Comparison of ENCODE assay signal across 24 mouse cellular contexts in the genomic region with DNA sequence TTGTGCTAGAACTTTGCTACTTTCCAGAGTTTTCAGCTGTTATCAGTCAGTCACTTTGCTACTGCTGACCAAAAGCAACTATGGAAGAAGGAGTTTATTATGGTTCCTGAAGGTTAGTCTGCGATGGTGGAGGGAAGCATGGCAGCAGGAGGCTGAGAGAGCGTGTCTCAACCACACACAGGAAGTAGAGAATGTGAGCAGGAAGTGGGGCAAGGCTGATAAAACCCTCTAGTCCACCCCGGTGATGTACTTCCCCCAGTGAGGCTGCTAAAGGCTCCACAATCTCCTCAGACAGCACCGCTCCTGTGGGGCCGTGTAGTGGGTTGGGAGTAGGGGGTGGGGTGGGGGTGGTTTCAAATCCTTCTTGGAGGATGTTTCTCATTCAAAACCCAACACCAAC. TPM values are rescaled to one million over a fixed set of nuclear protein-coding genes. Genes with fewer than 3 reads are reported as not detected.
DNase-seq lines count a peak whose midpoint lies in the region; ATAC-seq and TF ChIP-seq lines count a peak whose summit lies in the region.
"Had no signal": no experiment of that assay in that cellular context is flagged by ENCODE, and none has a peak within 500 bp of the region (broad histone marks: within the 10 kb centered on the region; RNA-seq: fewer than 3 reads in every experiment).

No protein-coding gene starts in this region.

- H3K27me3 ChIP-seq in MEL (ENCODE audit: control insufficient read depth in 1 of 2, insufficient read depth in 2 of 2, low read length in 2 of 2): peaks cover 16 to 17% of the 10 kb centered on the region in 2 experiments
- peaks cover 2% of the 10 kb centered on the region for H3K27me3 ChIP-seq in megakaryocyte, embryonic 14.5 days (replicated peaks)
- no peaks in the 10 kb centered on the region for H3K27me3 ChIP-seq in kidney, embryonic 16.5 days (ENCODE audit: insufficient read depth, low read length)
- no peaks in the 10 kb centered on the region for H3K27me3 ChIP-seq in midbrain, embryonic 11.5 days (ENCODE audit: control insufficient read depth, insufficient read depth, low read length)
- H3K27me3 ChIP-seq: forebrain, embryonic 15.5 days; heart, embryonic 12.5 days; hindbrain, embryonic 15.5 days; limb, embryonic 12.5 days had no signal

- TF ChIP-seq POLR2A in MEL (IDR thresholded peaks at IDR 0.05; ENCODE audit: control insufficient read depth in 1 of 2, insufficient read depth in 1 of 2, low read depth in 1 of 2, low read length in 2 of 2, poor library complexity in 1 of 2): no peak

- ATAC-seq in kidney, embryonic 16.5 days (ENCODE audit: low FRiP score, low TSS enrichment): no peak
- no peak for ATAC-seq in midbrain, embryonic 11.5 days (ENCODE audit: low FRiP score)
- ATAC-seq: forebrain, embryonic 15.5 days; intestine, embryonic 16.5 days; midbrain, embryonic 16.5 days had no signal

- H3K9ac ChIP-seq in MEL (ENCODE audit: control insufficient read depth, low read depth, low read length, poor library complexity, severe bottlenecking): no peak overlapping the region
- H3K9ac ChIP-seq in kidney, embryonic 16.5 days (replicated peaks; ENCODE audit: low read length): no peak overlapping the region
- H3K9ac ChIP-seq in midbrain, embryonic 11.5 days (ENCODE audit: low read length): no peak overlapping the region
- H3K9ac ChIP-seq: forebrain, embryonic 15.5 days; heart, embryonic 12.5 days; hindbrain, embryonic 15.5 days; limb, embryonic 12.5 days had no signal

- DNase-seq in CD4-positive, CD25-positive, alpha-beta regulatory T cell, adult 2 months (ENCODE audit: low read depth, low spot score): peak; percentile 30
- DNase-seq in MEL (ENCODE audit: low read depth, low spot score): peak; percentile 79
- DNase-seq in induced T-regulatory cell, adult 2 months (ENCODE audit: low read depth): peak; percentile 35
- no peak for DNase-seq in urinary bladder, postnatal 14 days (ENCODE audit: low spot score)
- no peak for DNase-seq in embryo, embryonic 10.5 days (ENCODE audit: low spot score)
- no peak for DNase-seq in midbrain, embryonic 11.5 days (ENCODE audit: low spot score, missing footprints)
- DNase-seq: adrenal gland, adult 2 months; cerebellum, adult 9-10 months; embryo, embryonic 11 days; gastrocnemius, postnatal 36 days; heart, postnatal 14 days; kidney, postnatal 4 days; layer of hippocampus, adult 9-11 months; lung, adult 2 months; lung, postnatal 4 days; thymus, postnatal 36 days had no signal

- TF ChIP-seq RAD21 in MEL (IDR thresholded peaks at IDR 0.05; ENCODE audit: low read depth, low read length): no peak

- no peak overlapping the region for H3K4me3 ChIP-seq in MEL (ENCODE audit: control insufficient read depth in 1 of 2, insufficient read depth in 1 of 2, low read depth in 2 of 2, low read length in 2 of 2)
- H3K4me3 ChIP-seq in megakaryocyte, embryonic 14.5 days (replicated peaks): peak overlapping the region; percentile 75
- no peak overlapping the region for H3K4me3 ChIP-seq in kidney, embryonic 16.5 days (ENCODE audit: low read length)
- H3K4me3 ChIP-seq in midbrain, embryonic 11.5 days (ENCODE audit: low read depth, low read length): no peak overlapping the region
- H3K4me3 ChIP-seq: forebrain, embryonic 15.5 days; heart, embryonic 12.5 days; hindbrain, embryonic 15.5 days; limb, embryonic 12.5 days had no signal

- H3K27ac ChIP-seq in MEL (ENCODE audit: control insufficient read depth, low read depth, low read length): no peak overlapping the region
- no peak overlapping the region for H3K27ac ChIP-seq in kidney, embryonic 16.5 days (ENCODE audit: low read length)
- no peak overlapping the region for H3K27ac ChIP-seq in midbrain, embryonic 11.5 days (ENCODE audit: low read depth, low read length)
- H3K27ac ChIP-seq: forebrain, embryonic 15.5 days; hindbrain, embryonic 15.5 days; limb, embryonic 12.5 days had no signal

- TF ChIP-seq CTCF in MEL (IDR thresholded peaks at IDR 0.05 in 2 of 3, conservative IDR thresholded peaks at IDR 0.05 in 1 of 3; ENCODE audit: control insufficient read depth in 1 of 3, insufficient read depth in 1 of 3, low read depth in 2 of 3, low read length in 3 of 3, poor library complexity in 1 of 3, severe bottlenecking in 1 of 3): no peak

- 80% methylated on average over 5 of the region's 5 CpGs for WGBS in kidney, embryonic 16.5 days
- 86% methylated on average over 5 of the region's 5 CpGs for WGBS in midbrain, embryonic 11.5 days

- peak; percentile 44 to 61; a peak in 3 of 4 replicates for TF ChIP-seq EP300 in MEL (IDR thresholded peaks at IDR 0.05; ENCODE audit: low read depth in 1 of 2, low read length in 2 of 2)

- no peak overlapping the region for H3K4me2 ChIP-seq in kidney, embryonic 16.5 days (replicated peaks; ENCODE audit: low read depth, low read length)
- no peak overlapping the region for H3K4me2 ChIP-seq in midbrain, embryonic 11.5 days
- H3K4me2 ChIP-seq: forebrain, embryonic 15.5 days; heart, embryonic 12.5 days; hindbrain, embryonic 15.5 days; limb, embryonic 12.5 days had no signal

- peaks cover 0 to 8% of the 10 kb centered on the region in 2 experiments; a peak in 2 of 4 replicates for H3K36me3 ChIP-seq in MEL (ENCODE audit: control insufficient read depth in 1 of 2, insufficient read depth in 2 of 2, low read length in 2 of 2)
- peaks cover 19% of the 10 kb centered on the region for H3K36me3 ChIP-seq in megakaryocyte, embryonic 14.5 days (replicated peaks; ENCODE audit: low read length)
- no peaks in the 10 kb centered on the region for H3K36me3 ChIP-seq in kidney, embryonic 16.5 days (ENCODE audit: insufficient read depth, low read length)
- H3K36me3 ChIP-seq in midbrain, embryonic 11.5 days (ENCODE audit: control insufficient read depth, insufficient read depth, low read length): no peaks in the 10 kb centered on the region
- H3K36me3 ChIP-seq: forebrain, embryonic 15.5 days; heart, embryonic 12.5 days; hindbrain, embryonic 15.5 days; limb, embryonic 12.5 days had no signal

- no peaks in the 10 kb centered on the region for H3K79me2 ChIP-seq in MEL (ENCODE audit: control insufficient read depth, insufficient read depth, low read length, poor library complexity)

- H3K4me1 ChIP-seq in MEL (ENCODE audit: control insufficient read depth in 1 of 2, insufficient read depth in 2 of 2, low read length in 2 of 2): peaks cover 0 to 14% of the 10 kb centered on the region in 2 experiments; a peak in 2 of 4 replicates
- H3K4me1 ChIP-seq in megakaryocyte, embryonic 14.5 days: peaks cover 31% of the 10 kb centered on the region
- no peaks in the 10 kb centered on the region for H3K4me1 ChIP-seq in kidney, embryonic 16.5 days (ENCODE audit: insufficient read depth, low read length)
- no peaks in the 10 kb centered on the region for H3K4me1 ChIP-seq in midbrain, embryonic 11.5 days (ENCODE audit: control insufficient read depth, insufficient read depth, low read length)
- H3K4me1 ChIP-seq: forebrain, embryonic 15.5 days; heart, embryonic 12.5 days; hindbrain, embryonic 15.5 days; limb, embryonic 12.5 days had no signal

- no peaks in the 10 kb centered on the region for H3K9me3 ChIP-seq in MEL (replicated peaks; ENCODE audit: insufficient read depth, low read length)
- peaks cover 49% of the 10 kb centered on the region for H3K9me3 ChIP-seq in megakaryocyte, embryonic 14.5 days
- H3K9me3 ChIP-seq in kidney, embryonic 16.5 days (ENCODE audit: low read length): no peaks in the 10 kb centered on the region
- H3K9me3 ChIP-seq in midbrain, embryonic 11.5 days (ENCODE audit: control insufficient read depth, low read length): no peaks in the 10 kb centered on the region
- H3K9me3 ChIP-seq: forebrain, embryonic 15.5 days; heart, embryonic 12.5 days; hindbrain, embryonic 15.5 days; limb, embryonic 12.5 days had no signal

TF ChIP-seq in MEL, 35 proteins besides CTCF, POLR2A, EP300 and RAD21 (continues in another document):
- TF ChIP-seq TAL1 (IDR thresholded peaks at IDR 0.05; ENCODE audit: low read length) (peak; percentile 40), ZKSCAN1 (IDR thresholded peaks at IDR 0.05; ENCODE audit: low read depth, low read length) (no peak), MAX (IDR thresholded peaks at IDR 0.05; ENCODE audit: low read length) (peak; percentile 70), NRF1 (IDR thresholded peaks at IDR 0.05; ENCODE audit: insufficient read depth, low read depth, low read length, poor library complexity, severe bottlenecking) (no peak), TCF12 (IDR thresholded peaks at IDR 0.05; ENCODE audit: low read depth, low read length) (0 out of 2 replicates have a peak, but pooled peaks have one; percentile 13), BHLHE40 (IDR thresholded peaks at IDR 0.05; ENCODE audit: borderline replicate concordance, low read depth, low read length) (no peak), ETS1 (IDR thresholded peaks at IDR 0.05; ENCODE audit: low read depth, low read length) (no peak), USF2 (IDR thresholded peaks at IDR 0.05; ENCODE audit: borderline replicate concordance in 1 of 2, insufficient read depth in 1 of 2, low read depth in 1 of 2, low read length in 2 of 2) (no peak), ZMIZ1 (IDR thresholded peaks at IDR 0.05; ENCODE audit: low read depth, low read length) (no peak), MYB (IDR thresholded peaks at IDR 0.05; ENCODE audit: low read depth, low read length) (0 out of 2 replicates have a peak, but pooled peaks have one; percentile 9), ZNF384 (IDR thresholded peaks at IDR 0.05; ENCODE audit: low read depth, low read length) (no peak), HCFC1 (IDR thresholded peaks at IDR 0.05; ENCODE audit: low read depth, low read length) (no peak), MYC (IDR thresholded peaks at IDR 0.05; ENCODE audit: low read depth, low read length) (peak; percentile 87), USF1 (IDR thresholded peaks at IDR 0.05; ENCODE audit: low read depth, low read length) (no peak), ELF1 (IDR thresholded peaks at IDR 0.05; ENCODE audit: low read depth, low read length) (peak; percentile 42; the same call in 1 of the 2 replicates), NELFE (IDR thresholded peaks at IDR 0.05; ENCODE audit: low read depth, low read length) (no peak), MAFK (IDR thresholded peaks at IDR 0.05; ENCODE audit: borderline replicate concordance, low read depth, low read length) (no peak), POLR2AphosphoS2 (IDR thresholded peaks at IDR 0.05; ENCODE audit: low read length) (no peak), MAZ (IDR thresholded peaks at IDR 0.05; ENCODE audit: low read depth, low read length) (no peak), ZC3H11A (IDR thresholded peaks at IDR 0.05; ENCODE audit: low read depth, low read length) (no peak)

RNA-seq across cellular contexts. Expression of gene Plekhm1, which starts 23.8 kb away (rescaled TPM):
- total RNA-seq in MEL (2012; rRNA removed): 3.4 and 4.0 TPM in 2 replicates
- 10 to 100 TPM in 1 of 2 experiments, not detected in 1; 10.0 TPM for polyA plus RNA-seq in MEL (2012; ENCODE audit: insufficient read depth in 1 of 2, insufficient read length in 2 of 2, low read depth in 1 of 2, low replicate concordance in 2 of 2, missing spikeins in 1 of 2)
- 8.1 and 12.1 TPM in 2 replicates for polyA plus RNA-seq in megakaryocyte, embryonic 14.5 days (2012; ENCODE audit: insufficient read depth, low replicate concordance)
- 9.2 and 10.3 TPM in 2 replicates for polyA plus RNA-seq in kidney, embryonic 16.5 days (2015; fragmentation: Nextera tagmentation; extraction: Ambion mirVana)
- 6.4 and 7.6 TPM in 2 replicates for polyA plus RNA-seq in midbrain, embryonic 11.5 days (2014; fragmentation: Nextera tagmentation; extraction: Ambion mirVana)

Comparison
In these comparisons a context has a peak if more than half of its experiments do, and no peak if none do; other contexts are left out.
1. DNase-seq: peak in CD4-positive, CD25-positive, alpha-beta regulatory T cell, adult 2 months (single experiment), MEL (single experiment) and induced T-regulatory cell, adult 2 months (single experiment); none in urinary bladder, postnatal 14 days (single experiment), embryo, embryonic 10.5 days (single experiment) and midbrain, embryonic 11.5 days (single experiment).